Mouse (Mus musculus) ES-E14 (cell line): Measurements from ENCODE around the gene Aldh1a3. TPM values are rescaled to one million over a fixed set of nuclear protein-coding genes. Genes with fewer than 3 reads are reported as not detected.

Experiments
- DNase-seq: peaks from one replicate; pipeline ENCODE4 v3.0.0-alpha.2; 2013; ENCODE audit warnings: low read depth, low spot score
- H3K27ac ChIP-seq: 2 replicates; pipeline ENCODE4 v1.5.1; 2012; ENCODE audit warnings: low read depth, mild to moderate bottlenecking, low read length, moderate library complexity, mixed read lengths; ENCODE audit not compliant: poor library complexity, insufficient read depth, severe bottlenecking
- H3K36me3 ChIP-seq: 2 replicates; pipeline ENCODE4 v1.6.1; 2012; ENCODE audit warnings: mild to moderate bottlenecking, low read length, moderate library complexity, mixed read lengths; ENCODE audit not compliant: control insufficient read depth, poor library complexity, insufficient read depth, severe bottlenecking
- H3K4me1 ChIP-seq, 2 experiments: fragments of 150-350 bp in 1 of 2; sonication (generic) in 1 of 2; 2 replicates each; pipeline ENCODE4 v1.6.1; 2012; ENCODE audit warnings: low read length in 2 of 2, mild to moderate bottlenecking in 1 of 2, mixed read lengths in 1 of 2; ENCODE audit not compliant: control insufficient read depth in 2 of 2, insufficient read depth in 2 of 2, poor library complexity in 1 of 2
- H3K4me3 ChIP-seq, 2 experiments: fragments of 150-350 bp in 1 of 2; sonication (generic) in 1 of 2; 2 replicates each; pipeline ENCODE4 v1.5.1; 2012; ENCODE audit warnings: low read length in 2 of 2, low read depth in 1 of 2, mild to moderate bottlenecking in 1 of 2, mixed read lengths in 1 of 2; ENCODE audit not compliant: insufficient read depth in 1 of 2, poor library complexity in 1 of 2, severe bottlenecking in 1 of 2
- H3K9ac ChIP-seq: 2 replicates; pipeline ENCODE4 v1.6.1; 2012; ENCODE audit warnings: low read depth, mild to moderate bottlenecking, low read length, mixed read lengths; ENCODE audit not compliant: poor library complexity, insufficient read depth, severe bottlenecking
- H3K9me3 ChIP-seq: fragments of 150-350 bp; sonication (generic); 2 replicates; pipeline ENCODE4 v1.6.1; 2012; ENCODE audit warnings: low read depth, mild to moderate bottlenecking, low read length; ENCODE audit not compliant: control insufficient read depth, insufficient read depth
- CHD2 ChIP-seq: IDR thresholded peaks from 2 replicates; pipeline ENCODE4 v1.6.1; 2014; ENCODE audit warnings: mild to moderate bottlenecking, low read depth, low read length, inconsistent platforms
- HCFC1 ChIP-seq: IDR thresholded peaks from 2 replicates; pipeline ENCODE4 v1.6.1; 2012; ENCODE audit warnings: low read length, inconsistent platforms, borderline replicate concordance; ENCODE audit not compliant: insufficient read depth
- MAFK ChIP-seq: IDR thresholded peaks from 2 replicates; pipeline ENCODE4 v1.6.1; 2014; ENCODE audit warnings: mild to moderate bottlenecking, low read depth, low read length, inconsistent platforms; ENCODE audit not compliant: insufficient read depth
- ZC3H11A ChIP-seq: IDR thresholded peaks from 2 replicates; pipeline ENCODE4 v1.6.1; 2012; ENCODE audit warnings: low read depth, mild to moderate bottlenecking, inconsistent platforms, low read length, borderline replicate concordance
- ZNF384 ChIP-seq: IDR thresholded peaks from 2 replicates; pipeline ENCODE4 v1.6.1; 2012; ENCODE audit warnings: low read depth, low read length, inconsistent platforms
- in situ Hi-C, 2 experiments: fragments of 600-800 bp; cut with MboI; formaldehyde crosslinking; loops; one replicate each; pipeline ENCODE4 v1.15.1; 2025; ENCODE audit warnings: low sequenced_read_pairs in 2 of 2, inconsistent platforms in 1 of 2; ENCODE audit not compliant: unreplicated experiment in 2 of 2
- total RNA-seq: library from RNA; depleted of rRNA; stranded (reverse); fragments of 300-350 nt; gene quantifications from 2 replicates; pipeline ENCODE4 v1.2.3, GENCODE M21; 2012; rRNA removed

Aldh1a3 gene
- total RNA-seq, 1 experiment: 12.4 TPM

DNA sequence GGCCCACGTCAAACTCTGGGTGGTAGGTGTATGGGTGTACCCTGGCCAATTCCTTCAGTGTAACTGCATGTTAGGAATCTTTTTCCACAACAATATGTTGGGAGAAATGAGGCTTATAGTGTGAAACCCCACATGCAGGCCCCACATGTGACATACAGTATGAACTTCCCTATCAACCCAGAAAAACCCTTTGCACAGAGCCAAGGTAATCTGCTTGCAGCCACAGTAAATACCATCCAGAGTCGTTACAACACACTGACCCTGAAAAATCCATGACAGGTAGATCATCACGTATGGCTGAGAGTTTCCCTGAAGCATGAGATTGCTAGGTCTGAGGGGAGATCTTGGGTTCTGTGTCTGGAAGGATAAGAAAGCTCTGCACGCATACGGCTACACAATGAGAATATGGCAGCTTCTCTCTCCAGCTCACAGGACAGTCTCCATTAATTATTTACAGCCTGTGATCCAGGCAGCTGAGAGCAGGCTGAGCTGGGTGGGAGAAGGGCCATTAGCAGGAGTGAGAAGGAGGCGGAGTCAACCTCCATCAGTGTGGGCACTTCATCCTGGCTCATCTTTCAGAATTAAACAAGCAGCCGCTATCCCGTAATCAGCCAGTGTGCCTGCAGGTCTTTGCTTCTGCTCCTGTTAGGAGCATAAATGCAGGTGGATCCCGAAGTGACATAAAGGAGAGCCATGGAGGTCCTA is 80.2 kb downstream of the Aldh1a3 start:
- Histone ChIP-seq H3K4me1 (no peaks in the 10 kb centered on the region), H3K36me3 (no peaks in the 10 kb centered on the region), H3K9me3 (no peaks in the 10 kb centered on the region), H3K9ac (no peak overlapping the region), H3K27ac (no peak overlapping the region), H3K4me3 (no peak overlapping the region)
- no peak for TF ChIP-seq ZNF384
- no peak for TF ChIP-seq CHD2
- in situ Hi-C loops: no loop called here
- no peak for DNase-seq

DNA sequence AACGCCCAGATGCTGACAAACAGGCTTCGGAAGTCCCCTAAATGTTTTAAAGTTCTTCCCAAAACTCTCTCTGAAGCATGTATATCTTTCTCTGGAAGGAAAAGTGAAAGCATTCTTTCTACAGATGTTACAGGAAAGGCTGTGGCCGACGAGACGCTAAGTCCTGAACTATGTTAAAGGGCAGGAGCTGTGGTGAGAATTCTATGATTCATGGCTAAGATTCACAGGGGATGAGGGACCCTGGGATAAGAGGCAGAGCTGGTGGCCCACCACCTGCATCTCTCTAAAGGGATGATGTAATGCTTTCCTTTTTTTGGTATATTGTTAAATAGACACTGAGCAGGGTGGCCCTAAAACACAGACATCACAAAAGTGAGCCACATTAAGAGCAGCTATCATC is 84.0 kb downstream of the Aldh1a3 start:
- no peaks in the 10 kb centered on the region for H3K9me3 ChIP-seq

DNA sequence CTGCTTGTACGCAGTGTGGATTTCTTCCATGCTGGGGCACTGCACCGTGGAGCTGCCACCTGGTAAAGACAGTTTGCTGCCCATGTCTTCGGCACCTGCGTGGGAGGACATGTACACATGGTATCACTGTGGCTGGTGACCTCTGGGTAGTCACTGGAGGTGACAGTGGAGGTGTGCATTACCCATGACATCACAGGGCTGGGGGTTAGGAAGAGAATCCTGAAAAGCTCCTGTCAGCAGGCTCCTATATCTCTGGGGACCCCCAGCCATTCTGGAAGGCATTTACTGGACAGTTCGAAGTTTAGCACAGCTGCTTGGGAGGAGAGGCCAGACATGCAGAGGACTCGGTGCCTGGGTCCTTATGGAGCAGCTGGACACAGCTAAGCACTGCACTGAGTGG is 84.5 kb downstream of the Aldh1a3 start:
- no peak overlapping the region for H3K4me3 ChIP-seq
- no peak for TF ChIP-seq ZC3H11A
- TF ChIP-seq CHD2: no peak
- no peak for TF ChIP-seq ZNF384
- TF ChIP-seq HCFC1: no peak
- TF ChIP-seq MAFK: no peak

More for the DNA sequence above, 84.0 kb downstream of the Aldh1a3 start:
- no peak overlapping the region for H3K4me3 ChIP-seq
- no peaks in the 10 kb centered on the region for H3K4me1 ChIP-seq
- no peak for DNase-seq
- no peak overlapping the region for H3K27ac ChIP-seq
- TF ChIP-seq ZNF384 (no peak), ZC3H11A (no peak), MAFK (no peak), CHD2 (no peak), HCFC1 (no peak)
- H3K36me3 ChIP-seq: no peaks in the 10 kb centered on the region
- in situ Hi-C loops: no loop called here
- no peak overlapping the region for H3K9ac ChIP-seq

DNA sequence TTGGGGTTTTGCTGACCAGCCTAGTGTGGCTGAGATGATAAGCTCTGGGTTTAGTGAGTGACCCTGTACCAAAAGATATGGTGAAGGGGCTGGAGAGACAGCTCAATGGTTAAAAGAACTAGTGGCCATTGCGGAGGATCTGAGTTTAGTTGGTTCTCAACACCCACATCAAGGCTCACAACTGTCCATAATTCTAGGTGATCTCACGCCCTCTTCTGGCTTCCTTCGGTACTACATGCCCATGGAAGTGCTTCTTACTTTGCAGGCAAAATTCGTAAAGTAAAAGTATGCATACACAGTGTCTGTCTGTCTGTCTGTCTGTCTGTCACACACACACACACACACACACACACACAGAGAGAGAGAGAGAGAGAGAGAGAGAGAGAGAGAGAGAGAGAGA is 85.0 kb downstream of the Aldh1a3 start:
- Histone ChIP-seq H3K4me1 (no peaks in the 10 kb centered on the region), H3K4me3 (no peak overlapping the region), H3K27ac (no peak overlapping the region), H3K36me3 (no peaks in the 10 kb centered on the region), H3K9ac (no peak overlapping the region), H3K9me3 (no peaks in the 10 kb centered on the region)
- in situ Hi-C loops: no loop called here
- DNase-seq: peak; percentile 42
- TF ChIP-seq MAFK: no peak

More for the DNA sequence above, 84.5 kb downstream of the Aldh1a3 start:
- Histone ChIP-seq H3K36me3 (no peaks in the 10 kb centered on the region), H3K9ac (no peak overlapping the region), H3K4me1 (no peaks in the 10 kb centered on the region), H3K9me3 (no peaks in the 10 kb centered on the region), H3K27ac (no peak overlapping the region)
- in situ Hi-C loops: no loop called here
- no peak for DNase-seq

Other genes starting within 250 kb of the Aldh1a3 start
- not detected in 2 replicates for gene Gm10974, start 61.6 kb downstream of the Aldh1a3 start, total RNA-seq
- 3.3 and 7.4 TPM in 2 replicates for gene Lrrk1, start 39.2 kb downstream of the Aldh1a3 start, total RNA-seq